Mouse (Mus musculus) ES-E14 (cell line): ENCODE measurements around the gene Hrh2.

ENCODE experiments used
- CHD2 ChIP-seq: IDR thresholded peaks from 2 replicates; pipeline ENCODE4 v1.6.1; 2014; ENCODE audit warnings: mild to moderate bottlenecking, low read depth, low read length, inconsistent platforms
- ZC3H11A ChIP-seq: IDR thresholded peaks from 2 replicates; pipeline ENCODE4 v1.6.1; 2012; ENCODE audit warnings: low read depth, mild to moderate bottlenecking, inconsistent platforms, low read length, borderline replicate concordance
- ZNF384 ChIP-seq: IDR thresholded peaks from 2 replicates; pipeline ENCODE4 v1.6.1; 2012; ENCODE audit warnings: low read depth, low read length, inconsistent platforms

GRCm38 (mm10) chr13:54248436-54248995, 56.6 kb downstream of the Hrh2 start:
- no peak for TF ChIP-seq ZNF384
- no peak for TF ChIP-seq CHD2
- TF ChIP-seq ZC3H11A: no peak
